Mouse (Mus musculus): ENCODE results near the gene Lrrc32. TPM values are rescaled to one million over a fixed set of nuclear protein-coding genes. Genes with fewer than 3 reads are reported as not detected.

Lrrc32 gene
- polyA plus RNA-seq, 1 experiment = 2.5 TPM

- 89% methylated on average over 12 of the region's 12 CpGs for whole genome bisulfite sequencing
- Histone ChIP-seq H3K4me3 (replicated peaks; ENCODE audit: insufficient read depth, low read depth, low read length) (no peak overlapping the region), H3K27ac (ENCODE audit: insufficient read depth, low read length) (no peak overlapping the region), H3K4me1 (ENCODE audit: control insufficient read depth, insufficient read depth, low read length) (peaks cover 14% of the 10 kb centered on the region), H3K27me3 (ENCODE audit: control insufficient read depth, insufficient read depth, low read length) (no peaks in the 10 kb centered on the region)
- no peak for TF ChIP-seq CTCF (IDR thresholded peaks at IDR 0.05; ENCODE audit: borderline replicate concordance, insufficient read depth, low read depth, low read length)
- TF ChIP-seq POLR2A (IDR thresholded peaks at IDR 0.05; ENCODE audit: borderline replicate concordance, insufficient read depth, low read length) = no peak
- no peak for DNase-seq
These were observed 6.4 kb upstream of the Lrrc32 start for GRCm38 (mm10) chr7:98482551-98483267.

- H3K27ac ChIP-seq (ENCODE audit: insufficient read depth, low read length) = no peak overlapping the region
- peaks cover 11% of the 10 kb centered on the region for H3K4me1 ChIP-seq (ENCODE audit: control insufficient read depth, insufficient read depth, low read length)
- TF ChIP-seq POLR2A (IDR thresholded peaks at IDR 0.05; ENCODE audit: borderline replicate concordance, insufficient read depth, low read length) = no peak
- TF ChIP-seq CTCF (IDR thresholded peaks at IDR 0.05; ENCODE audit: borderline replicate concordance, insufficient read depth, low read depth, low read length) = no peak
- no peaks in the 10 kb centered on the region for H3K27me3 ChIP-seq (ENCODE audit: control insufficient read depth, insufficient read depth, low read length)
- no peak for DNase-seq
- no peak overlapping the region for H3K4me3 ChIP-seq (replicated peaks; ENCODE audit: insufficient read depth, low read depth, low read length)
- 63% methylated on average over 8 of the region's 8 CpGs for WGBS
These were observed 5.8 kb upstream of the Lrrc32 start for GRCm38 (mm10) chr7:98483268-98483607.

- DNase-seq = no peak
- H3K4me3 ChIP-seq (replicated peaks; ENCODE audit: insufficient read depth, low read depth, low read length) = no peak overlapping the region
- H3K4me1 ChIP-seq (ENCODE audit: control insufficient read depth, insufficient read depth, low read length) = peaks cover 10% of the 10 kb centered on the region
- no peaks in the 10 kb centered on the region for H3K27me3 ChIP-seq (ENCODE audit: control insufficient read depth, insufficient read depth, low read length)
- H3K27ac ChIP-seq (ENCODE audit: insufficient read depth, low read length) = no peak overlapping the region
- WGBS = 95% methylated on average over 3 of the region's 3 CpGs
- TF ChIP-seq POLR2A (IDR thresholded peaks at IDR 0.05; ENCODE audit: borderline replicate concordance, insufficient read depth, low read length) (no peak), CTCF (IDR thresholded peaks at IDR 0.05; ENCODE audit: borderline replicate concordance, insufficient read depth, low read depth, low read length) (no peak)
These were observed 4.2 kb upstream of the Lrrc32 start for GRCm38 (mm10) chr7:98484878-98485277.

- Histone ChIP-seq H3K27me3 (ENCODE audit: control insufficient read depth, insufficient read depth, low read length) (no peaks in the 10 kb centered on the region; the same call in 1 of the 2 replicates), H3K4me1 (ENCODE audit: control insufficient read depth, insufficient read depth, low read length) (peaks cover 10% of the 10 kb centered on the region), H3K27ac (ENCODE audit: insufficient read depth, low read length) (no peak overlapping the region), H3K4me3 (replicated peaks; ENCODE audit: insufficient read depth, low read depth, low read length) (no peak overlapping the region)
- DNase-seq = no peak
- 64% methylated on average over 4 of the region's 4 CpGs for WGBS
- TF ChIP-seq CTCF (IDR thresholded peaks at IDR 0.05; ENCODE audit: borderline replicate concordance, insufficient read depth, low read depth, low read length) (no peak), POLR2A (IDR thresholded peaks at IDR 0.05; ENCODE audit: borderline replicate concordance, insufficient read depth, low read length) (no peak)
These were observed 3.6 kb upstream of the Lrrc32 start for GRCm38 (mm10) chr7:98485508-98485907.

- H3K27me3 ChIP-seq (ENCODE audit: control insufficient read depth, insufficient read depth, low read length) = no peaks in the 10 kb centered on the region; the same call in 1 of the 2 replicates
- 68% methylated on average over 7 of the region's 7 CpGs for WGBS
- peaks cover 6% of the 10 kb centered on the region; the same call in 1 of the 2 replicates for H3K4me1 ChIP-seq (ENCODE audit: control insufficient read depth, insufficient read depth, low read length)
- TF ChIP-seq POLR2A (IDR thresholded peaks at IDR 0.05; ENCODE audit: borderline replicate concordance, insufficient read depth, low read length) = no peak
- no peak for TF ChIP-seq CTCF (IDR thresholded peaks at IDR 0.05; ENCODE audit: borderline replicate concordance, insufficient read depth, low read depth, low read length)
- no peak for DNase-seq
- no peak overlapping the region for H3K27ac ChIP-seq (ENCODE audit: insufficient read depth, low read length)
- no peak overlapping the region for H3K4me3 ChIP-seq (replicated peaks; ENCODE audit: insufficient read depth, low read depth, low read length)
These were observed 2.6 kb upstream of the Lrrc32 start for GRCm38 (mm10) chr7:98486471-98486917.

- WGBS = 91% methylated on average over 11 of the region's 11 CpGs
- H3K4me3 ChIP-seq (replicated peaks; ENCODE audit: insufficient read depth, low read depth, low read length) = no peak overlapping the region
- no peak for TF ChIP-seq POLR2A (IDR thresholded peaks at IDR 0.05; ENCODE audit: borderline replicate concordance, insufficient read depth, low read length)
- TF ChIP-seq CTCF (IDR thresholded peaks at IDR 0.05; ENCODE audit: borderline replicate concordance, insufficient read depth, low read depth, low read length) = no peak
- H3K27me3 ChIP-seq (ENCODE audit: control insufficient read depth, insufficient read depth, low read length) = no peaks in the 10 kb centered on the region; the same call in 1 of the 2 replicates
- no peak overlapping the region for H3K27ac ChIP-seq (ENCODE audit: insufficient read depth, low read length)
- no peak for DNase-seq
- H3K4me1 ChIP-seq (ENCODE audit: control insufficient read depth, insufficient read depth, low read length) = peaks cover 5% of the 10 kb centered on the region; the same call in 1 of the 2 replicates
These were observed 1.7 kb upstream of the Lrrc32 start for GRCm38 (mm10) chr7:98487202-98487980.

GRCm38 (mm10) chr7:98488398-98489130 is 519 bp upstream of the Lrrc32 start:
- Histone ChIP-seq H3K27me3 (ENCODE audit: control insufficient read depth, insufficient read depth, low read length) (no peaks in the 10 kb centered on the region; the same call in 1 of the 2 replicates), H3K4me3 (replicated peaks; ENCODE audit: insufficient read depth, low read depth, low read length) (no peak overlapping the region), H3K4me1 (ENCODE audit: control insufficient read depth, insufficient read depth, low read length) (peaks cover 5% of the 10 kb centered on the region; the same call in 1 of the 2 replicates), H3K27ac (ENCODE audit: insufficient read depth, low read length) (no peak overlapping the region)
- WGBS = 91% methylated on average over 13 of the region's 13 CpGs
- no peak for TF ChIP-seq CTCF (IDR thresholded peaks at IDR 0.05; ENCODE audit: borderline replicate concordance, insufficient read depth, low read depth, low read length)
- no peak for TF ChIP-seq POLR2A (IDR thresholded peaks at IDR 0.05; ENCODE audit: borderline replicate concordance, insufficient read depth, low read length)
- no peak for DNase-seq
